Mouse (Mus musculus) limb, embryonic 12.5 days (tissue): ENCODE results near the gene Rps8. TPM values are rescaled to one million over a fixed set of nuclear protein-coding genes. Genes with fewer than 3 reads are reported as not detected.

Source experiments
- ATAC-seq: fragments of 200-750 bp; cut with Nextera tagmentation; 2 replicates; pipeline ENCODE4 v1.8.0; 2017; ENCODE audit warnings: low read depth, moderate TSS enrichment; ENCODE audit not compliant: insufficient number of reproducible peaks, insufficient read depth, low FRiP score, low TSS enrichment
- H3K27ac ChIP-seq: fragments of 300-500 bp; sonication (generic); 2 replicates; pipeline ENCODE4 v1.5.1; 2016; ENCODE audit warnings: mild to moderate bottlenecking, moderate library complexity
- H3K27me3 ChIP-seq: fragments of 300-500 bp; sonication (generic); 2 replicates; pipeline ENCODE4 v1.6.1; 2016; ENCODE audit warnings: mild to moderate bottlenecking, moderate library complexity
- H3K36me3 ChIP-seq: fragments of 300-500 bp; sonication (generic); 2 replicates; pipeline ENCODE4 v1.6.1; 2016; ENCODE audit warnings: mild to moderate bottlenecking, moderate library complexity
- H3K4me1 ChIP-seq: fragments of 300-500 bp; sonication (generic); replicated peaks from 2 replicates; pipeline ENCODE4 v1.6.1; 2016
- H3K4me2 ChIP-seq: fragments of 300-500 bp; sonication (generic); 2 replicates; pipeline ENCODE4 v1.6.1; 2016; ENCODE audit warnings: mild to moderate bottlenecking, moderate library complexity
- H3K4me3 ChIP-seq: fragments of 300-500 bp; sonication (generic); replicated peaks from 2 replicates; pipeline ENCODE4 v1.5.1; 2016; ENCODE audit warnings: mild to moderate bottlenecking
- H3K9ac ChIP-seq: fragments of 300-500 bp; sonication (generic); replicated peaks from 2 replicates; pipeline ENCODE4 v1.6.1; 2016; ENCODE audit warnings: mild to moderate bottlenecking, moderate library complexity
- H3K9me3 ChIP-seq: fragments of 300-500 bp; sonication (generic); 2 replicates; pipeline ENCODE4 v1.6.1; 2016; ENCODE audit warnings: mild to moderate bottlenecking, moderate library complexity
- WGBS: fragments of 180-500 bp; shearing (Covaris S2); methylation state at CpG from one replicate; pipeline ENCODE4 v1.1.7; 2016; 5-methylcytosine and 5-hydroxymethylcytosine counted together
- polyA plus RNA-seq: library from polyadenylated mRNA; unstranded; fragments of >200 nt; fragmentation: Nextera tagmentation; extraction: Ambion mirVana; gene quantifications from 2 replicates; pipeline ENCODE4 v1.2.1, GENCODE M21; 2016

Rps8 gene
- polyA plus RNA-seq, 1 experiment from 2014 or later = 892 TPM

DNA sequence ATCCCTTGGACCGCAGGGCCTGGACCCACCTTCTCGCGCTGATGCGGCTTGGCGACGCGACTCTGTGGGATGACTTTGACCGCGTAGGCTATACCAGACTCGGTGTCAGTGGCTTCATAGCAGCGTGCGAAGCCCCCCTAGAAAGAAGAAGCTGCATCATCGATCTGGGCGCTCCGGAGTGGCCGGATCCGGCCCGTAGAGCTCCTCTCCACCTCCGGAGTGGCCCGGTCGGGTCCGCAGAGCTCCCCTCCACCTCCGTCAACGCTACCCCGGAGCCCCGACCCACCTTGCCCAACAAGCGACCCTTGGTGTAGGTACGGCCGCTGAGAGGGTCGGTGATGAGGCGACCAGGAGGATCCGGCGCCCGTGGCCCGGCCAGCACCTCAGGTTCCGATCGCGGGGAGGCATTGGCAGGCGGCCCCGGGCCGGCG is 22.7 kb downstream of the Rps8 start:
- peak overlapping the region; percentile 85 for H3K4me3 ChIP-seq
- peak overlapping the region; percentile 80 for H3K9ac ChIP-seq
- ATAC-seq = peak; percentile 24
- H3K4me2 ChIP-seq = peak overlapping the region; percentile 95
- no peak overlapping the region for H3K27ac ChIP-seq
- H3K9me3 ChIP-seq = no peaks in the 10 kb centered on the region
- 1% methylated on average over 42 of the region's 42 CpGs for WGBS
- peaks cover 7% of the 10 kb centered on the region for H3K36me3 ChIP-seq
- peaks cover 35% of the 10 kb centered on the region for H3K27me3 ChIP-seq
- peaks cover 19% of the 10 kb centered on the region for H3K4me1 ChIP-seq

DNA sequence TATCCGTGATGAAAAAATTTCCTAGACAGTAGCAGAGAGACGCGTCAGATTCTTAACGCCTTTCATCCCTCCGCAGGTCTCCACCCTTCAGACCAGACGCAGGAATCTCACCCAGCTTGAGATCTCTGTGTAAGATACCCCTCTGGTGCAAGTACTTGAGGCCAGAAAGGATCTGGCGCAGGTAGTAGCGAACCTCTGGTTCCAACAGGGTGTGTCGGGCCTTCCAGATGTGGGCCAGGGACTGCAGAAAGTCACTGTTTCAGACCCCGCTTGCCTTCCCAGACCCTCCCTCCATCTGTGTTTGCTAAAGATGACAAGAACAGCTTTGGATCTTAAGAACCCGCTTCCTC is 23.3 kb downstream of the Rps8 start:
- WGBS = 10% methylated on average over 11 of the region's 11 CpGs
- H3K36me3 ChIP-seq = peaks cover 12% of the 10 kb centered on the region
- peak overlapping the region; percentile 80; the same call in 1 of the 2 replicates for H3K9ac ChIP-seq
- H3K4me2 ChIP-seq = peak overlapping the region; percentile 95
- peaks cover 19% of the 10 kb centered on the region for H3K4me1 ChIP-seq
- no peak overlapping the region for H3K27ac ChIP-seq
- H3K9me3 ChIP-seq = no peaks in the 10 kb centered on the region
- H3K27me3 ChIP-seq = peaks cover 35% of the 10 kb centered on the region
- H3K4me3 ChIP-seq = peak overlapping the region; percentile 85
- no peak for ATAC-seq

DNA sequence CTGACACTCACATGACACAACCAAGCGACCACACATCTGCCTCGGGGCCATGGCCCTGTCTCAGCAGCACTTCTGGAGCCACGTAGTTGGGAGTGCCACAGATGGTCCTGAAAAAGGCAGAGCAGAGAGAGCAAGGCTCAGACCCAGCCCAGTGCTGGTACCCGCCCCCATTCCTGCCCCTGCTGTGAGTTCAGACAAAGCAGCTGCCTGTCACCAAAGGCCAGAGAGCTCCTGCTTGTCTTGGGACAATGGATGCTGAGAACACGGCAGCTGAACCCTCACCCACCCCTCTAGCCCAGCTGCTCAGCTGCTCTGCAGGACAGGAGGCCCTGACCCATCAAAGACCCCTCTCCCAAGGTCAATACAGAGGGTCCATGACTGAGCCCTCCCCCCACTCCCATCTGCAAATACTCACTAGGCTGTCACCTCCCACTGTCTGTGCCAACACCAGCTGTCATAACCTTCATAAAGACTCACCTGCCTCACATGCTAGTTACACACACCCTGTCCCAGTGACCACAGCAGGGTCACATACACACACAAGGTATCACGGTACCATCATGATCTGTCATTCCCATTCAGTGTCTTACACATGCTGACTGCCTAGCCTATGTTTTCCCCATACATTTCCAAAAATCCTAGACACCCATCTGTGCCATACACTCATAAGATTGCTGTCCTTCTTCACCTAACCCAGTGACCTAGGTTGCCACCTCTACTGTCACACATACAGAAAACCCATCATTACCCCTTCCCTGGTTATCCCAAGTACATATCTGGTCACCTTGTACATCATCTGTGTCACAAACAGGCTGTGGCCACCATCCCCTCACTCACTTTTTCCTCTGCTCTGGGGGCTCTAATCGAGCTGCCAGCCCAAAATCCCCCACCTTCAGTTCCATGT is 23.9 kb downstream of the Rps8 start:
- H3K9ac ChIP-seq = no peak overlapping the region
- H3K4me1 ChIP-seq = peaks cover 19% of the 10 kb centered on the region
- 24% methylated on average over 7 of the region's 7 CpGs for WGBS
- H3K4me3 ChIP-seq = peak overlapping the region; percentile 85
- H3K27ac ChIP-seq = no peak overlapping the region
- no peaks in the 10 kb centered on the region for H3K9me3 ChIP-seq
- H3K36me3 ChIP-seq = peaks cover 12% of the 10 kb centered on the region
- peaks cover 35% of the 10 kb centered on the region for H3K27me3 ChIP-seq
- peak overlapping the region; percentile 95 for H3K4me2 ChIP-seq
- no peak for ATAC-seq

DNA sequence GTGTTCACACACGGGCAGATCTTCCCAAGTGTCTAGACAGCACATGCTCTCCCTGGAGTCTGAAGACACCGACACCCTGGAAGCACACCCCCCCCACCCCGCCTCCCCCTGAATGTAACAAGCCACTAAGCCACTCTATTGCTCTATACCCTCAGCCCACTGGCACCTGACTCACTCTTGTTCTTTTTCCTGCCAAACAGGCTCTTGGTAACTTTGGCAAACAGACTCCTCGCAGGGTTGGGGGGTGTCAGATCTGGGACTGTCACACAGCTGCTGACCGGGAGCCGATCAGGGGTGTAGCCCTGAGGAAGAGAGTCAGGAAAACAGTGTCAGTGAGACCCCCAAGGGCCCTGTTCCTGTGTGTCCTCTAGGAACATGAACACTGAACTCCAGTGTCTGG is 24.8 kb downstream of the Rps8 start:
- Histone ChIP-seq H3K4me2 (no peak overlapping the region), H3K9me3 (no peaks in the 10 kb centered on the region), H3K27me3 (peaks cover 34% of the 10 kb centered on the region), H3K27ac (no peak overlapping the region), H3K4me1 (peaks cover 20% of the 10 kb centered on the region), H3K9ac (no peak overlapping the region), H3K36me3 (peaks cover 12% of the 10 kb centered on the region), H3K4me3 (no peak overlapping the region)
- no peak for ATAC-seq
- WGBS = 78% methylated on average over 6 of the region's 6 CpGs

DNA sequence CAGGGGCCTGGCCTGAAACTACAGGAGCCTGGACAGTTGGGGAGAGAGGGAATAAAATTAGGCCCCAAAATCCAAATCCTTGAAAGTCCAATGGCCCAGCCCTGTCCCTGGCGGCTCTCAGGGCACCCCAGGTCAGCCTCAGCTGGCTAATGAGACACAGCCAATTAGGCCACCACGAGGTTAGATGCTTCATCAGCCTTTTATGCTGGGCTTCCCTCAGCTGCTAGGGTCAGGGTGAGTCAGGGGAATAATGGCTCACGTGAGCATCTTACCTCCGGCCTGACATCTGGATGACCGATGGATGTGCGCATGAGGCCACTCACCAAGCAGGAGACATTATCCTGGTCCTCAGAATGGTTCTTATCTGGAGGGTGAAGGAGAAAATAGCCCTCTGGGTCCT is 25.3 kb downstream of the Rps8 start:
- Histone ChIP-seq H3K27me3 (peaks cover 30% of the 10 kb centered on the region), H3K4me1 (peaks cover 24% of the 10 kb centered on the region), H3K9ac (no peak overlapping the region), H3K4me3 (no peak overlapping the region), H3K4me2 (no peak overlapping the region), H3K27ac (no peak overlapping the region), H3K36me3 (peaks cover 12% of the 10 kb centered on the region), H3K9me3 (no peaks in the 10 kb centered on the region)
- no peak for ATAC-seq
- 70% methylated on average over 6 of the region's 6 CpGs for WGBS

DNA sequence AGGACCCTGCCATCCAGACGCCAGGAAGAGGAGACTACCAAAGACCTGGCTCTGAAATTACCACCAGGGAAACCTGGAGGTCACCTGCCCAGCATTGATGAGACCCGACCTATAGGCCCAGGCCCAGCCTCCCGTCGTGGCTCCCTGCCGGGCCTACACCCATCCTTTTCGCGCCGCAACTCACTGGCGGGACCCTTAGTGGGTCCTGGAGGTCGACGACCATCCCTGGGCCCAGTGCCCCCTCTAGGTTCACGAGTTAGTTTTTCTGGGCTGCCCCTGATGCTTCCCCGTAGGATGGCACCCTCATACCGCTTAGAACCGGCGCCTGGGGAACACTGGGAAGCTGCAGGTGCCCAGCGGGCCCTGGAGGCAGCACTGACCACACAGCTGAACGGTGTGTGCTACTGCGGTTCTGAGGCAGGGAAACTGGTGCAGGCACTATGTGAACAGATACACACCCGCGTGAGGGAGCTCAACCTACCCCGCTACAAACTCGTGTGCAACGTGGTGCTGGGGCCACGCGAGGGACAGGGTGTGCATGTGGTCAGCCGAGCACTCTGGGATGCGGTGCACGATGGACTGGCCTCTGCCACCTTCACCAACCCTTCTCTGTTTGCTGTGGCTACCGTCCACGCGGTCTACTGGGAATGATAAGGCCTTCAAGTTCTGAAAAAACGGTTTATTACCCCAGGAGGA is 27.9 kb downstream of the Rps8 start:
- no peaks in the 10 kb centered on the region for H3K9me3 ChIP-seq
- no peak overlapping the region for H3K27ac ChIP-seq
- ATAC-seq = no peak
- H3K4me3 ChIP-seq = no peak overlapping the region
- WGBS = 90% methylated on average over 33 of the region's 33 CpGs
- H3K36me3 ChIP-seq = peaks cover 12% of the 10 kb centered on the region
- no peak overlapping the region for H3K4me2 ChIP-seq
- H3K4me1 ChIP-seq = peaks cover 31% of the 10 kb centered on the region
- H3K27me3 ChIP-seq = peaks cover 20% of the 10 kb centered on the region
- no peak overlapping the region for H3K9ac ChIP-seq

DNA sequence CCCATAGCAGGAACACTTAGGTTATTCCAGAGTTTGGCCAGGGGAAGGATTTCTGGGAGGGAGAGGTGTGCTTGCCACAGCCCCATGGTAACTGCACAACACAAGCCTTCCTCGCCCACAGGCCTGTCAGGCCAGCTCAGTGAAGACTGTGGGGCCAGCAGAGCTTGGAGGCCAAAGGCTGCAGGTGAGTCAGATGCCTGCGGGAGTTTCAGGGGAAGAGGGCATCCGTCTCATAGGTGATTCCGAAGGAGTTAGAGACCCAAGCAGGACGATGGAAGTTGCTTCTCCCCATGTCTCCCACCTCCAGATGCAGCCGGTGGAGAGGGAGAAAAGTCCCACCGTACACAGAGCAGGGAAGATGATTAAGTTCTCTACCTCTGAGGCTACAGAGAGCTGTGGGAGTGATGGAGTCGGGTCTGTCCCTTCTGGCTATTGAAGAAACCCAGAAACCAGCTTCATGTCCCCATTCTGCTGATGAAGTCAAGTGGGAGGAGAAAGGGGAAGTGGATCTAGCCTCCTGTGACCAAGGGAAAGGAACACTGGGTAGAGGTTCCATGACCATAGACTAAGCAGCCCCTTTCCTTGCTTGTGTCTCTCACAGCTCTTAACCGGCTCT is 29.3 kb downstream of the Rps8 start, which contains the start of gene Tctex1d4:
TSS of gene Tctex1d4 (plus strand) at position 120 of the 616 bp plus-strand sequence.
- Histone ChIP-seq H3K4me1 (peaks cover 23% of the 10 kb centered on the region), H3K9me3 (no peaks in the 10 kb centered on the region), H3K27me3 (peaks cover 7% of the 10 kb centered on the region), H3K4me3 (no peak within 1 kb of the TSS), H3K9ac (peak within 1 kb of the TSS; percentile 51), H3K4me2 (peak within 1 kb of the TSS; percentile 37), H3K36me3 (peaks cover 12% of the 10 kb centered on the region), H3K27ac (peak within 1 kb of the TSS; percentile 81)
- WGBS = 82% methylated on average over 9 of the region's 9 CpGs
- no peak for ATAC-seq

DNA sequence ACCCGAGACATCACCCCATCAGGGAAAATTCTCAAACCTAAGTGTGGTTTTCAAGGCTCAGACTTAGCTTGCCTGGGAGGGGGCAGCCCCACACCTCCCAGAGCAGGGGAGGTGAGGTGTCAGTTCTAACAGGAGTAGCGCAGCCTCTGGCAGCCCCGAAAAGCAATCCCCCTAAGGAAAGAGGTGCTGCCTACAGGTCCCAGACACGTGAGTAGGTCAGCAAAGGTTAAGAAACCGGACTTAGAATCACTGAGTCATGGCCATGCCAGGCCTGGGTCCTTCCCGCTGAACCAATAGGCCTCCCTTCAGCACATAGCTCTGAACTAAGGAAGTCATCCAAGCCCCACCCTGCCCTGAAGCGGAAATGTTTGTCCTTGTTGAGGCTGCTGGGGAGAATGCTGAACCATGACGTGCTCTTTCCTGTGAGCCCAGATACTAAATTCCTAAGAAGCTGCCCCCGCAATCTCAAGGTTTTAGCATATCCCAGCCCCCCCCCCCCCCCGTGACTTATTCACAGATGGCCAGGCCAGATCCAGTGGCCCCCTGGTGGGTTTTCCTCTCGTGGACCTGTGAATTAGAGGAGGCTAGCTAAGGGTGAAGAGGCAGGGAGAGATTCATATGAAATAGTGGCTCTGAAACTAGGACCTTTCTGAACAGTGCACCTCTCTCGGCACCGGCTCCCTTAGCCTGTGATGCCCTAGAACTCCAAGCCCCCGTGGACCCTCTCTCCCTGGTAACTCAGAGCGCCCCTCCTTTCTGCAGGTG is 30.0 kb downstream of the Rps8 start:
- H3K4me1 ChIP-seq = peaks cover 24% of the 10 kb centered on the region
- ATAC-seq = no peak
- no peaks in the 10 kb centered on the region for H3K27me3 ChIP-seq
- peak overlapping the region; percentile 37; the same call in 1 of the 2 replicates for H3K4me2 ChIP-seq
- H3K4me3 ChIP-seq = no peak overlapping the region
- peak overlapping the region; percentile 51 for H3K9ac ChIP-seq
- 38% methylated on average over 15 of the region's 15 CpGs for WGBS
- peak overlapping the region; percentile 81 for H3K27ac ChIP-seq
- H3K9me3 ChIP-seq = no peaks in the 10 kb centered on the region
- H3K36me3 ChIP-seq = peaks cover 12% of the 10 kb centered on the region

DNA sequence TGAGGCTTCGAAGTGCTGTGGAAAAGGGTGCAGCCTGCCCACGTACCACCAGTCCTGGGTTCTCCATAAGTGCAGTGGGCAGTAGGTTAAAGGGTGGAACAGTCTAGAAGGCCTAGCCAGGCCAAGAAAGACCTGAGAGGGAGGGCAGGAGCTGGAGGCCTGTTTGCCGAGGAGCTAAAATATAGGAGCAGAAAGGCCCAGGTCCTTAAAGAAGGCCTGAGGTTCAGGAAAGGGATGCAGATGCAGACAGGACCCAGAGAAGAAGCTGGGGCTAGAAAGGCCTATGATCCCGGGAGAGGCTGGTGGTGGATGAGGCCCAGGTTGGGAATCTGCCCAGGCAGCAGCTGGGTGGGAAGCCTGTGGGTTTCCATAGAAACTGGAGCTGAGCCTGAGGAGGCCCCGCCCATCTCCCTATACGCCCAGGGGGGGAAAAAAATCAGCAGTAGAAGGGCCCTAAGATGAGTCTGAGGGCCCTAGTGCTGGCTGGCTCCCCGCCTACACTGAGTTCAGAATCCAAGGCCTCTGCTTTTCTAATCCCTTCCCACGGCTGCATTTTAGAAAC is 30.6 kb downstream of the Rps8 start, which contains the start of gene Btbd19:
TSS of gene Btbd19 (minus strand) at position 378 of the 562 bp plus-strand sequence.
- peaks cover 26% of the 10 kb centered on the region for H3K4me1 ChIP-seq
- H3K9me3 ChIP-seq = no peaks in the 10 kb centered on the region
- H3K27ac ChIP-seq = peak within 1 kb of the TSS; percentile 81
- WGBS = 27% methylated on average over 8 of the region's 8 CpGs
- no peaks in the 10 kb centered on the region for H3K27me3 ChIP-seq
- ATAC-seq = no peak
- no peak within 1 kb of the TSS for H3K4me3 ChIP-seq
- peaks cover 12% of the 10 kb centered on the region for H3K36me3 ChIP-seq
- peak within 1 kb of the TSS; percentile 37 for H3K4me2 ChIP-seq
- H3K9ac ChIP-seq = peak within 1 kb of the TSS; percentile 51

DNA sequence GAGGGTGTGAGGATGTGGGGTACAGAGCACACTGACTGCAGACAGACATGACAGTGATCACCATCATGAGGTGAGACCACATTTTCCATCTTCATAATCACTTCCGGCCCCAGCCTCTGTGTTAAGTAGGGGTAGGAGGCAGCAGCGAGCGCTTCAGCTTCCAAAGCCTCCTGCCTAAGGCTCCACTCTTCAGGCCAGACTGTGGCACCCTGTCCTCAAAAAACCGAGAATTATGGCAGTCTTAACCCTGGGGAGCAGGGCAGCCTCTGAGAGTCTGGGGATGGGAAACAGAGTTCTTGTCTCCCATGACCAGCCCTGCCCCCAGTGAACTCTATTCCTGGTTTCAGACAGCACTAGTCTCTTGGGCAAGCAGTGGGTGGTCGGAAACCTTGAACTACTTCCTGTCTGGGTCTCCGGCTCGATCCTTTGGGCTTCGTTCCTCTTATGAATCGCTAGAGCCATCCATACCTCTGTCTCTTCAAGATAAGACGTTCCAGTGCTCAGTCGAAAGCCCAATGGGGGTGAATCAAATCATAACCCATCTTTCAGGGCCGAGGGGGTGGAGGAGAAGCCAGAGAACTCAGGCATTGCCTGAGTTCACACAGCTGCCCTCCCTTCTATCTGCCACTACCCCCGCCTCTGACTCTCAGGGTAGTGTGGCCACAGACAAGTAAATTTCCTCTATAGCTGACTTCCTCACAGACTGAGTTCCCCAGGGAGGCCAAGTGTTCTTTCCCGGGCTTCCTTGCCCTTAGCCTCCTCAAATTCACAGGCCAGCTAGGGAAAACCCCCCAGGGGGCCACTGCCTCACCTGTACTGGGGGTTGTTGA is 31.3 kb downstream of the Rps8 start:
- H3K9me3 ChIP-seq = no peaks in the 10 kb centered on the region
- no peaks in the 10 kb centered on the region for H3K27me3 ChIP-seq
- peak overlapping the region; percentile 37 for H3K4me2 ChIP-seq
- WGBS = 61% methylated on average over 14 of the region's 14 CpGs
- H3K36me3 ChIP-seq = peaks cover 12% of the 10 kb centered on the region
- no peak overlapping the region for H3K4me3 ChIP-seq
- ATAC-seq = no peak
- H3K9ac ChIP-seq = peak overlapping the region; percentile 51; the same call in 1 of the 2 replicates
- H3K27ac ChIP-seq = peak overlapping the region; percentile 81
- H3K4me1 ChIP-seq = peaks cover 30% of the 10 kb centered on the region
